Mouse (Mus musculus): ENCODE results near the gene Tmem252. TPM values are rescaled to one million over a fixed set of nuclear protein-coding genes. Genes with fewer than 3 reads are reported as not detected.

Gene Tmem252
- total and polyA plus RNA-seq, 3 experiments = 0.05 TPM; not detected in 2

GRCm38 (mm10) chr19:24707071-24707906 is 33.5 kb downstream of the Tmem252 start:
- no peak for DNase-seq (ENCODE audit: low spot score)
- Histone ChIP-seq H3K4me1 (ENCODE audit: insufficient read depth, low read depth, low read length) (no peaks in the 10 kb centered on the region), H3K36me3 (replicated peaks) (no peaks in the 10 kb centered on the region), H3K9me3 (replicated peaks) (no peaks in the 10 kb centered on the region), H3K27me3 (ENCODE audit: insufficient read depth, low read length) (no peaks in the 10 kb centered on the region), H3K4me3 (ENCODE audit: low read depth, low read length) (no peak overlapping the region)
- no peak for TF ChIP-seq GATA1 (IDR thresholded peaks at IDR 0.05; ENCODE audit: borderline replicate concordance, low read length)
- TF ChIP-seq CTCF (IDR thresholded peaks at IDR 0.05; ENCODE audit: low read depth, low read length) = no peak
- no peak for ATAC-seq (ENCODE audit: extremely low read depth, insufficient number of reproducible peaks, low FRiP score, poor library complexity, severe bottlenecking)

GRCm38 (mm10) chr19:24708032-24708431 is 34.2 kb downstream of the Tmem252 start:
- Histone ChIP-seq H3K4me1 (ENCODE audit: insufficient read depth, low read depth, low read length) (no peaks in the 10 kb centered on the region), H3K4me3 (ENCODE audit: low read depth, low read length) (no peak overlapping the region), H3K9me3 (replicated peaks) (no peaks in the 10 kb centered on the region), H3K36me3 (replicated peaks) (no peaks in the 10 kb centered on the region), H3K27me3 (ENCODE audit: insufficient read depth, low read length) (no peaks in the 10 kb centered on the region)
- TF ChIP-seq CTCF (IDR thresholded peaks at IDR 0.05; ENCODE audit: low read depth, low read length) (no peak), GATA2 (IDR thresholded peaks at IDR 0.05; ENCODE audit: borderline replicate concordance, low read depth, low read length) (no peak), GATA1 (IDR thresholded peaks at IDR 0.05; ENCODE audit: borderline replicate concordance, low read length) (no peak)
- ATAC-seq (ENCODE audit: extremely low read depth, insufficient number of reproducible peaks, low FRiP score, poor library complexity, severe bottlenecking) (no peak), DNase-seq (ENCODE audit: low spot score) (no peak)

- TF ChIP-seq GATA2 (IDR thresholded peaks at IDR 0.05; ENCODE audit: borderline replicate concordance, low read depth, low read length) (no peak), GATA1 (IDR thresholded peaks at IDR 0.05; ENCODE audit: borderline replicate concordance, low read length) (no peak), CTCF (IDR thresholded peaks at IDR 0.05; ENCODE audit: low read depth, low read length) (no peak)
- DNase-seq (ENCODE audit: low spot score) (no peak), ATAC-seq (ENCODE audit: extremely low read depth, insufficient number of reproducible peaks, low FRiP score, poor library complexity, severe bottlenecking) (no peak)
- H3K4me1 ChIP-seq (ENCODE audit: insufficient read depth, low read depth, low read length) = no peaks in the 10 kb centered on the region
- no peaks in the 10 kb centered on the region for H3K9me3 ChIP-seq (replicated peaks)
- H3K4me3 ChIP-seq (ENCODE audit: low read depth, low read length) = no peak overlapping the region
- H3K27me3 ChIP-seq (ENCODE audit: insufficient read depth, low read length) = no peaks in the 10 kb centered on the region
- H3K36me3 ChIP-seq (replicated peaks) = no peaks in the 10 kb centered on the region
These were observed 42.7 kb downstream of the Tmem252 start for GRCm38 (mm10) chr19:24716303-24717097.

GRCm38 (mm10) chr19:24718021-24718420 is 44.2 kb downstream of the Tmem252 start:
- H3K4me3 ChIP-seq (ENCODE audit: low read depth, low read length) = no peak overlapping the region
- H3K27me3 ChIP-seq (ENCODE audit: insufficient read depth, low read length) = no peaks in the 10 kb centered on the region
- H3K36me3 ChIP-seq (replicated peaks) = no peaks in the 10 kb centered on the region
- TF ChIP-seq CTCF (IDR thresholded peaks at IDR 0.05; ENCODE audit: low read depth, low read length) (no peak), TAL1 (conservative IDR thresholded peaks at IDR 0.05; ENCODE audit: low read depth, low read length) (no peak), GATA1 (IDR thresholded peaks at IDR 0.05; ENCODE audit: borderline replicate concordance, low read length) (no peak), POLR2AphosphoS5 (IDR thresholded peaks at IDR 0.05; ENCODE audit: insufficient replicate concordance, low read depth, low read length) (no peak), GATA2 (IDR thresholded peaks at IDR 0.05; ENCODE audit: borderline replicate concordance, low read depth, low read length) (no peak)
- ATAC-seq (ENCODE audit: extremely low read depth, insufficient number of reproducible peaks, low FRiP score, poor library complexity, severe bottlenecking) = no peak
- no peaks in the 10 kb centered on the region for H3K4me1 ChIP-seq (ENCODE audit: insufficient read depth, low read depth, low read length)
- H3K9me3 ChIP-seq (replicated peaks) = no peaks in the 10 kb centered on the region
- no peak for DNase-seq (ENCODE audit: low spot score)

- Histone ChIP-seq H3K9me3 (replicated peaks) (no peaks in the 10 kb centered on the region), H3K36me3 (replicated peaks) (no peaks in the 10 kb centered on the region), H3K4me1 (ENCODE audit: insufficient read depth, low read depth, low read length) (no peaks in the 10 kb centered on the region), H3K4me3 (ENCODE audit: low read depth, low read length) (no peak overlapping the region), H3K27me3 (ENCODE audit: insufficient read depth, low read length) (no peaks in the 10 kb centered on the region)
- no peak for TF ChIP-seq GATA2 (IDR thresholded peaks at IDR 0.05; ENCODE audit: borderline replicate concordance, low read depth, low read length)
- TF ChIP-seq TAL1 (conservative IDR thresholded peaks at IDR 0.05; ENCODE audit: low read depth, low read length) = no peak
- TF ChIP-seq GATA1 (IDR thresholded peaks at IDR 0.05; ENCODE audit: borderline replicate concordance, low read length) = no peak
- TF ChIP-seq POLR2AphosphoS5 (IDR thresholded peaks at IDR 0.05; ENCODE audit: insufficient replicate concordance, low read depth, low read length) = no peak
- no peak for TF ChIP-seq CTCF (IDR thresholded peaks at IDR 0.05; ENCODE audit: low read depth, low read length)
- ATAC-seq (ENCODE audit: extremely low read depth, insufficient number of reproducible peaks, low FRiP score, poor library complexity, severe bottlenecking) = no peak
- DNase-seq (ENCODE audit: low spot score) = no peak
These were observed 45.7 kb downstream of the Tmem252 start for GRCm38 (mm10) chr19:24719504-24719903.

GRCm38 (mm10) chr19:24720448-24720847 is 46.6 kb downstream of the Tmem252 start:
- no peaks in the 10 kb centered on the region for H3K9me3 ChIP-seq (replicated peaks)
- DNase-seq (ENCODE audit: low spot score) (no peak), ATAC-seq (ENCODE audit: extremely low read depth, insufficient number of reproducible peaks, low FRiP score, poor library complexity, severe bottlenecking) (no peak)
- no peak overlapping the region for H3K4me3 ChIP-seq (ENCODE audit: low read depth, low read length)
- H3K36me3 ChIP-seq (replicated peaks) = no peaks in the 10 kb centered on the region
- no peaks in the 10 kb centered on the region for H3K4me1 ChIP-seq (ENCODE audit: insufficient read depth, low read depth, low read length)
- H3K27me3 ChIP-seq (ENCODE audit: insufficient read depth, low read length) = no peaks in the 10 kb centered on the region
- TF ChIP-seq CTCF (IDR thresholded peaks at IDR 0.05; ENCODE audit: low read depth, low read length) = no peak
- no peak for TF ChIP-seq POLR2AphosphoS5 (IDR thresholded peaks at IDR 0.05; ENCODE audit: insufficient replicate concordance, low read depth, low read length)
- no peak for TF ChIP-seq GATA1 (IDR thresholded peaks at IDR 0.05; ENCODE audit: borderline replicate concordance, low read length)
- no peak for TF ChIP-seq GATA2 (IDR thresholded peaks at IDR 0.05; ENCODE audit: borderline replicate concordance, low read depth, low read length)
- TF ChIP-seq TAL1 (conservative IDR thresholded peaks at IDR 0.05; ENCODE audit: low read depth, low read length) = no peak
